Mouse (Mus musculus): ENCODE data around the gene Neurl3. TPM values are rescaled to one million over a fixed set of nuclear protein-coding genes. Genes with fewer than 3 reads are reported as not detected.

Gene Neurl3
- polyA plus RNA-seq, 1 experiment from 2014 or later: 4.4 TPM

DNA sequence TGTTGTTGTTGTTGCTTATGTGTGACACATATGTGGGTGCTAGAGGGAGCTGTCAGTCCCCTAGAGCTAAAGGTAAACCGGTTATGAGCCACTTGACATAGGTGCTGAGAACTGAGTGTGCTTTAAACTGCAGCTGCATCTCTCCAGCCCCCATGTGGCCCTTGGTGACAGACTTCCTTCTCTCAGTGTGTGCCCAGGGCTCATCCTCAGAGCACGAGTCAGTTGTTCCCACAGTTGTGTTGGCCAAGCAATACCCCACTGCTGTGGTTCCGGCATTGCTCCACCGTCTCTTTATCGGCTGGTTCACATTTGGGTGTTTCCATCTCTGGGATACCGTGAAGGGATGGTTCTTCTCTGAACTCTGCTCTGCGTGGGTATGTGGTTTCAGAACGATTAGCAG, 17.2 kb downstream of the Neurl3 start:
- Histone ChIP-seq H3K4me3 (ENCODE audit: low read depth, low read length) (no peak overlapping the region), H3K36me3 (replicated peaks; ENCODE audit: insufficient read depth, low read length) (no peaks in the 10 kb centered on the region), H3K9ac (replicated peaks) (no peak overlapping the region), H3K27ac (ENCODE audit: low read depth) (no peak overlapping the region), H3K4me2 (ENCODE audit: low read depth, low read length) (no peak overlapping the region), H3K9me3 (ENCODE audit: low read length) (peaks cover 7% of the 10 kb centered on the region; the same call in 1 of the 2 replicates), H3K27me3 (ENCODE audit: insufficient read depth, low read length) (no peaks in the 10 kb centered on the region), H3K4me1 (ENCODE audit: insufficient read depth) (peaks cover 4% of the 10 kb centered on the region)
- peak; percentile 10 for DNase-seq
- ATAC-seq: no peak
- TF ChIP-seq CTCF (IDR thresholded peaks at IDR 0.05; ENCODE audit: low read depth): no peak
- TF ChIP-seq EP300 (IDR thresholded peaks at IDR 0.05; ENCODE audit: low read depth): no peak
- 58% methylated on average over 8 of the region's 8 CpGs for WGBS (ENCODE audit: insufficient replicate concordance)

- Histone ChIP-seq H3K4me2 (ENCODE audit: low read depth, low read length) (no peak overlapping the region), H3K27me3 (ENCODE audit: insufficient read depth, low read length) (no peaks in the 10 kb centered on the region), H3K4me3 (ENCODE audit: low read depth, low read length) (no peak overlapping the region), H3K9ac (replicated peaks) (no peak overlapping the region), H3K27ac (ENCODE audit: low read depth) (no peak overlapping the region), H3K36me3 (replicated peaks; ENCODE audit: insufficient read depth, low read length) (no peaks in the 10 kb centered on the region), H3K4me1 (ENCODE audit: insufficient read depth) (no peaks in the 10 kb centered on the region; the same call in 1 of the 2 replicates), H3K9me3 (ENCODE audit: low read length) (peaks cover 7% of the 10 kb centered on the region; the same call in 1 of the 2 replicates)
- 59% methylated on average over 20 of the region's 20 CpGs for WGBS (ENCODE audit: insufficient replicate concordance)
- peak; percentile 49 for TF ChIP-seq CTCF (IDR thresholded peaks at IDR 0.05; ENCODE audit: low read depth)
- TF ChIP-seq EP300 (IDR thresholded peaks at IDR 0.05; ENCODE audit: low read depth): no peak
- DNase-seq (peak; percentile 12), ATAC-seq (no peak)
These were observed 18.4 kb downstream of the Neurl3 start for GRCm38 (mm10) chr1:36255871-36256640.

GRCm38 (mm10) chr1:36254635-36255360, 19.7 kb downstream of the Neurl3 start:
- Histone ChIP-seq H3K9me3 (ENCODE audit: low read length) (peaks cover 7% of the 10 kb centered on the region; the same call in 1 of the 2 replicates), H3K27me3 (ENCODE audit: insufficient read depth, low read length) (no peaks in the 10 kb centered on the region), H3K4me1 (ENCODE audit: insufficient read depth) (no peaks in the 10 kb centered on the region), H3K36me3 (replicated peaks; ENCODE audit: insufficient read depth, low read length) (no peaks in the 10 kb centered on the region), H3K4me2 (ENCODE audit: low read depth, low read length) (peak overlapping the region; percentile 27), H3K27ac (ENCODE audit: low read depth) (no peak overlapping the region), H3K9ac (replicated peaks) (no peak overlapping the region), H3K4me3 (ENCODE audit: low read depth, low read length) (no peak overlapping the region)
- TF ChIP-seq EP300 (IDR thresholded peaks at IDR 0.05; ENCODE audit: low read depth): no peak
- peak; percentile 63 for TF ChIP-seq CTCF (IDR thresholded peaks at IDR 0.05; ENCODE audit: low read depth)
- DNase-seq (no peak), ATAC-seq (peak; percentile 45; the same call in 1 of the 2 replicates)
- 30% methylated on average over 25 of the region's 25 CpGs for WGBS (ENCODE audit: insufficient replicate concordance)

DNA sequence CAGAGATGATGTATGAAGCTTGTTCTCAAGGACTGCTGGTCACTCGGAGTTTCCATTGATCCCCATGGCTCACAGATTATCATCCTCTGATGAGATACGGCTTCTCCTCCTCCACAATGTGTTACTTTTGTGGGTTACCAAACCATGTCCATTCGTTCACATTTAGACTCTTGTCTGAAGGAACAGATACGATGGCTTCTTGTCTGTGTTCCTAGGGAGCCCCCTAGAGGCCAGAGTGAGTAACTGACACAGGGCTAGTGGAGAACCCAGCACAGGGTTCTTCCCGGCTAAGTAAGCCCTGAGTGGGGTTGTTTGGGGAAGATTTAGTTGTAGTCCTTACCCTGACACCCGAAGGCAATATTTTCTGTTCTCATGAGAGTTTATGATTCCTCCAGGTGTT, 21.7 kb downstream of the Neurl3 start:
- Histone ChIP-seq H3K9ac (replicated peaks) (no peak overlapping the region), H3K4me1 (ENCODE audit: insufficient read depth) (no peaks in the 10 kb centered on the region), H3K9me3 (ENCODE audit: low read length) (peaks cover 4% of the 10 kb centered on the region; the same call in 1 of the 2 replicates), H3K27ac (ENCODE audit: low read depth) (no peak overlapping the region), H3K27me3 (ENCODE audit: insufficient read depth, low read length) (no peaks in the 10 kb centered on the region), H3K4me3 (ENCODE audit: low read depth, low read length) (no peak overlapping the region), H3K36me3 (replicated peaks; ENCODE audit: insufficient read depth, low read length) (no peaks in the 10 kb centered on the region), H3K4me2 (ENCODE audit: low read depth, low read length) (no peak overlapping the region)
- WGBS (ENCODE audit: insufficient replicate concordance): 3% methylated on average over 6 of the region's 6 CpGs
- DNase-seq (peak; percentile 71), ATAC-seq (peak; percentile 76)
- TF ChIP-seq CTCF (IDR thresholded peaks at IDR 0.05; ENCODE audit: low read depth): peak; percentile 96
- TF ChIP-seq EP300 (IDR thresholded peaks at IDR 0.05; ENCODE audit: low read depth): no peak

- Histone ChIP-seq H3K4me2 (ENCODE audit: low read depth, low read length) (no peak overlapping the region), H3K9me3 (ENCODE audit: low read length) (peaks cover 2% of the 10 kb centered on the region; the same call in 1 of the 2 replicates), H3K27me3 (ENCODE audit: insufficient read depth, low read length) (no peaks in the 10 kb centered on the region), H3K27ac (ENCODE audit: low read depth) (no peak overlapping the region), H3K36me3 (replicated peaks; ENCODE audit: insufficient read depth, low read length) (no peaks in the 10 kb centered on the region), H3K4me1 (ENCODE audit: insufficient read depth) (no peaks in the 10 kb centered on the region), H3K9ac (replicated peaks) (no peak overlapping the region), H3K4me3 (ENCODE audit: low read depth, low read length) (no peak overlapping the region)
- DNase-seq (no peak), ATAC-seq (no peak)
- WGBS (ENCODE audit: insufficient replicate concordance): 33% methylated on average over 9 of the region's 9 CpGs
- no peak for TF ChIP-seq EP300 (IDR thresholded peaks at IDR 0.05; ENCODE audit: low read depth)
- TF ChIP-seq CTCF (IDR thresholded peaks at IDR 0.05; ENCODE audit: low read depth): no peak
These were observed 23.1 kb downstream of the Neurl3 start for GRCm38 (mm10) chr1:36251426-36251825.

DNA sequence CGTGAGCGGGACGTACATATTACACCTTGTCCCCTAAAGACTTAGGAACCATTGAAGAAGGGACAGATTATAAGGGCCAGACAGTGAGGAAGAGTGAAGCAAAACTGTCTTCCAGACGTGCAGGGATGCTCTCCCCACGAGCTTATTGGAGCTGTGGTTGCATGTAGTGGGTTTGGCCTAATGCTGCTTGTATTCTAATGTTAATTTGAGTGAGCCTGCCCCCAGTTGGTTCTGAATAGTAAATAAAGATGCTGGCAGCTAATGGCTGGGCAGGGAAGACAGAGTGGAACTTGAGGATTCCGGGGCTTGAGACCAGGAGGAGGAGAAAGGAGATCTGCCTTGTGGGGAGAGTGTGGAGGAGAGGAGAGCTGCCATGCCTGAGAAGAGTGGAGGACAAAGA, 27.8 kb downstream of the Neurl3 start:
- DNase-seq: no peak
- TF ChIP-seq CTCF (IDR thresholded peaks at IDR 0.05; ENCODE audit: low read depth): no peak
- no peak for TF ChIP-seq EP300 (IDR thresholded peaks at IDR 0.05; ENCODE audit: low read depth)
- Histone ChIP-seq H3K4me2 (ENCODE audit: low read depth, low read length) (no peak overlapping the region), H3K36me3 (replicated peaks; ENCODE audit: insufficient read depth, low read length) (no peaks in the 10 kb centered on the region), H3K4me1 (ENCODE audit: insufficient read depth) (peaks cover 20% of the 10 kb centered on the region), H3K9ac (replicated peaks) (no peak overlapping the region), H3K4me3 (ENCODE audit: low read depth, low read length) (no peak overlapping the region), H3K27ac (ENCODE audit: low read depth) (no peak overlapping the region), H3K27me3 (ENCODE audit: insufficient read depth, low read length) (no peaks in the 10 kb centered on the region), H3K9me3 (ENCODE audit: low read length) (no peaks in the 10 kb centered on the region)
- WGBS (ENCODE audit: insufficient replicate concordance): 61% methylated on average over 6 of the region's 6 CpGs
- ATAC-seq: no peak

Data from liver, postnatal 0 days (tissue).